Mouse (Mus musculus): ENCODE data around the gene Ino80b. TPM values are rescaled to one million over a fixed set of nuclear protein-coding genes. Genes with fewer than 3 reads are reported as not detected.

The Ino80b gene
- polyA plus RNA-seq, 2 experiments = 14.7 to 35.9 TPM

DNA sequence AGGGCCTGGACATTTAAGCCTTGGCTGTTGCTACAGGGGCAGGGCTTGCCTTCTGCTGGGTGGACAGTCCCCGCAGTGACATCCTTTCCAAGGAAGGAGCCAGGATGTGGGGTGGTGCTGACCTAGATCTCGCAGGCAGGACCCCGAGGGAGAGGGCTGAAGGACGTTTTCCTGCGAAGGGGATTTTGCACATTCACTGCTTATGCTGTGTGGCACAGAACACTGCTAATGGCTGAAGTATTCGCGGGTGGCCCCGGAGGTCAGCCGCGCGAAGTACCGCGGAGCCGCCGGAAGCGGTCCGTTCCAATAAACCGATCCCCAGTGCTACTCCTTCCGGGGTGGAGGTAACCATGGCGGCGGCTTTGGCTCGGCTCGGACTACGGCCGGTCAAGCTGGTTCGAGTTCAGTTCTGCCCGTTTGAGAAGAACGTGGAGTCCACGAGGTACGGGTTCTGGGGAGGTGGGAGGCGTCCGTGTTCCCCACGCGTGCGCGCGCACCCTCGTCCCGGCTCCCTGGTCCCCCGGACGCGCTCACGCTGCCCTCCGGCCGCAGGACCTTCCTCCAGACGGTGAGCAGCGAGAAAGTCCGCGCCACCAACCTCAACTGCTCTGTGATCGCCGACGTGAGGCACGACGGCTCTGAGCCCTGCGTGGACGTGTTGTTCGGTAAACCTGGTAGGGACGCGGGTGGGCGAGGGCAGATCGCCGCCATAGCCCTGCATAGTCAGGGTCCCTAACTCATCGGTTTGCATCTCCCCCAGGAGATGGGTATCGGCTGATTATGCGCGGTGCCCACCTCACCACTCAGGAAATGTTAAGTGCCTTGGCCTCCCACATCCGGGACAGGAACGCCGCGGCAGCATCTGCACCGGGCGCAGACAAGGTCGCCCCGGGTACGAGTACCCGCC, 16.2 kb downstream of the Ino80b start, which contains the start of gene Mrpl53:
Gene Mrpl53 (plus strand): TSS at position 279 of the 907 bp plus-strand sequence.
- H3K27me3 ChIP-seq (ENCODE audit: control insufficient read depth, insufficient read depth, low read length) = no peaks in the 10 kb centered on the region
- DNase-seq (ENCODE audit: low spot score) = peak; percentile 72
- peaks cover 12% of the 10 kb centered on the region for H3K4me1 ChIP-seq (ENCODE audit: control insufficient read depth, insufficient read depth, low read length)
- no peaks in the 10 kb centered on the region for H3K9me3 ChIP-seq (ENCODE audit: control insufficient read depth, low read length)
- H3K27ac ChIP-seq (replicated peaks; ENCODE audit: low read depth, low read length) = peak within 1 kb of the TSS; percentile 71
- H3K4me2 ChIP-seq (replicated peaks; ENCODE audit: low read depth, low read length, severe bottlenecking) = peak within 1 kb of the TSS; percentile 86
- H3K4me3 ChIP-seq (replicated peaks; ENCODE audit: low read length) = peak within 1 kb of the TSS; percentile 84
- H3K9ac ChIP-seq (ENCODE audit: low read depth, low read length, severe bottlenecking) = peak within 1 kb of the TSS; percentile 89
- peak; percentile 56; the same call in 1 of the 2 replicates for TF ChIP-seq POLR2A (IDR thresholded peaks at IDR 0.05; ENCODE audit: borderline replicate concordance, extremely low read depth, insufficient read depth, insufficient read length)
- H3K36me3 ChIP-seq (ENCODE audit: control insufficient read depth, insufficient read depth, low read length) = peaks cover 12% of the 10 kb centered on the region; the same call in 1 of the 2 replicates
- WGBS = under 1% methylated on average over 76 of the region's 76 CpGs
- ATAC-seq (ENCODE audit: low FRiP score, low read depth) = peak; percentile 87

DNA sequence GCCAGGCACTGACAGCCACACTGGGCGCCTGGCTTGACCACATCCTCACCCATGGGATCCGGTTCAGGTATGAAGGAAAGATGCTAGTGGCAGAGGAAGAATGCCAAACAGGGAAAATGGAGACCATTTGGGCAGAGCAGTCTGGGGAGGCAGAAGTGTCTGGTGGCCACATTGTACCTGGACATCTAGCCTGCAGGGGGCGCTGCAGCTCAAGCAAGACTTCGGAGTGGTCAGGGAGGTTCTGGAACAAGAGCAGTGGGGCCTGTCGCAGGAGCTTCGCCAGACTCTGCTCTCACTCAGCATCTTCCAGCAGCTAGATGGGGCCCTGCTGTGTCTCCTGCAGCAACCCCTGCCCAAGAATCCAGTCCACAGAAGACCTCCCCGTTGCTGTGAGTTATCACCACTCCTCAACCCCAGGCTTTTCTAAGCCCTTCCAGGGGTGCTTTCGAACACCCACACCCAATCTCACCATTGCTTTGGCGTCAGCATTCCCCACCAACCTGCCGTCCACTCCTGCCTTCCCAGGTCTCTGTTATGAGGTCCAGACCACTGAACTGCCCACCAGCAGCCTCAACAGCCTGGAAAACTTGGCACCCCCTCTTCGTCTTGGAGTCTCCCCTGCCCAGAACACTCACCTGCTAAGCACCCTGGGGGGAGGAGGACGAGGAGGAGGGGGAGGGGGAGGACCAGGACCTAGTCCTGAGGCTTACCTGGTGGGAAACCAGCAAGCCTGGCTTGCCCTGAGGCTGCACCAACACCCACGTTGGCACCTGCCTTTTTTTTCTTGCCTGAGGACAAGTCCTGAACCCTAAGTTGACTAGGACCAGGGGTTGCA, 17.4 kb downstream of the Ino80b start:
- no peak overlapping the region for H3K27ac ChIP-seq (replicated peaks; ENCODE audit: low read depth, low read length)

GRCm38 (mm10) chr6:83104158-83104557, 21.1 kb downstream of the Ino80b start:
- Histone ChIP-seq H3K36me3 (ENCODE audit: control insufficient read depth, insufficient read depth, low read length) (peaks cover 6% of the 10 kb centered on the region; the same call in 1 of the 2 replicates), H3K27me3 (ENCODE audit: control insufficient read depth, insufficient read depth, low read length) (no peaks in the 10 kb centered on the region), H3K9ac (ENCODE audit: low read depth, low read length, severe bottlenecking) (no peak overlapping the region), H3K4me3 (replicated peaks; ENCODE audit: low read length) (no peak overlapping the region), H3K9me3 (ENCODE audit: control insufficient read depth, low read length) (no peaks in the 10 kb centered on the region), H3K27ac (replicated peaks; ENCODE audit: low read depth, low read length) (no peak overlapping the region), H3K4me2 (replicated peaks; ENCODE audit: low read depth, low read length, severe bottlenecking) (no peak overlapping the region), H3K4me1 (ENCODE audit: control insufficient read depth, insufficient read depth, low read length) (peaks cover 19% of the 10 kb centered on the region)
- no peak for TF ChIP-seq POLR2A (IDR thresholded peaks at IDR 0.05; ENCODE audit: borderline replicate concordance, extremely low read depth, insufficient read depth, insufficient read length)
- no peak for DNase-seq (ENCODE audit: low spot score)
- no peak for ATAC-seq (ENCODE audit: low FRiP score, low read depth)
- 77% methylated on average over 4 of the region's 4 CpGs for WGBS

More for the DNA sequence above, 17.4 kb downstream of the Ino80b start:
- H3K9me3 ChIP-seq (ENCODE audit: control insufficient read depth, low read length) = no peaks in the 10 kb centered on the region
- 36% methylated on average over 12 of the region's 13 CpGs for WGBS
- ATAC-seq (ENCODE audit: low FRiP score, low read depth) (no peak), DNase-seq (ENCODE audit: low spot score) (peak; percentile 53)
- no peak overlapping the region for H3K9ac ChIP-seq (ENCODE audit: low read depth, low read length, severe bottlenecking)
- H3K4me2 ChIP-seq (replicated peaks; ENCODE audit: low read depth, low read length, severe bottlenecking) = peak overlapping the region; percentile 86
- H3K4me3 ChIP-seq (replicated peaks; ENCODE audit: low read length) = peak overlapping the region; percentile 84
- peaks cover 19% of the 10 kb centered on the region for H3K4me1 ChIP-seq (ENCODE audit: control insufficient read depth, insufficient read depth, low read length)
- TF ChIP-seq POLR2A (IDR thresholded peaks at IDR 0.05; ENCODE audit: borderline replicate concordance, extremely low read depth, insufficient read depth, insufficient read length) = no peak
- H3K27me3 ChIP-seq (ENCODE audit: control insufficient read depth, insufficient read depth, low read length) = no peaks in the 10 kb centered on the region
- H3K36me3 ChIP-seq (ENCODE audit: control insufficient read depth, insufficient read depth, low read length) = peaks cover 12% of the 10 kb centered on the region; the same call in 1 of the 2 replicates

DNA sequence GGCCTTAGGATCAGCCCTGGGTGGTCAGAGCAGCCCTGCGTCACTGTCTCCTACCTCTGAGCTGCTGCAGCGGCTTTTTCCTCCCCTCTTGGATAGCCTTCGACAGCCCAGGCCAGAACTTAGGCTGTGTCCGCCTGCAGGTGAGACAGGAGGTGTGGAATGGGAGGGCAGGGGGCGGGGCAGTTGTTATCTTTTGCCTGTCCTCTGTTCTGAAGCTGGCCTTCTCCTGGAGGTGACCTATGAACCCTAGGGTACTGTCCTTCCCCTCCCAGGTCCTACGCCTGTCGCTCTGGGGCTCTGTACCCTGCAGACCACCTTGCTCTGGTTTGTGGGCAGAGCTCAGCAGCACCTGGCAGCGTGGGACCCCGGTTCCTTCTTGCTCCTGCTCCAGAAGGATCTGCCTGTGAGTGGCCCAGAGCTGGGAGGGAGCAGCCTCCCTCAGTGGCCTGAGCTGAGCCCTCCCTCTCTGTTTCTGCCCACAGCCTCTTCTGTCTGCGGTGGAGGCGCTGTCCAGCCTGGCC, 22.0 kb downstream of the Ino80b start:
- Histone ChIP-seq H3K36me3 (ENCODE audit: control insufficient read depth, insufficient read depth, low read length) (peaks cover 6% of the 10 kb centered on the region; the same call in 1 of the 2 replicates), H3K4me3 (replicated peaks; ENCODE audit: low read length) (peak overlapping the region; percentile 76; the same call in 1 of the 2 replicates), H3K4me1 (ENCODE audit: control insufficient read depth, insufficient read depth, low read length) (peaks cover 16% of the 10 kb centered on the region), H3K27ac (replicated peaks; ENCODE audit: low read depth, low read length) (no peak overlapping the region), H3K9ac (ENCODE audit: low read depth, low read length, severe bottlenecking) (peak overlapping the region; percentile 76), H3K27me3 (ENCODE audit: control insufficient read depth, insufficient read depth, low read length) (no peaks in the 10 kb centered on the region), H3K4me2 (replicated peaks; ENCODE audit: low read depth, low read length, severe bottlenecking) (peak overlapping the region; percentile 98), H3K9me3 (ENCODE audit: control insufficient read depth, low read length) (no peaks in the 10 kb centered on the region)
- ATAC-seq (ENCODE audit: low FRiP score, low read depth) = no peak
- 52% methylated on average over 11 of the region's 11 CpGs for WGBS
- DNase-seq (ENCODE audit: low spot score) = no peak
- no peak for TF ChIP-seq POLR2A (IDR thresholded peaks at IDR 0.05; ENCODE audit: borderline replicate concordance, extremely low read depth, insufficient read depth, insufficient read length)

All from limb, embryonic 14.5 days (tissue).